Mouse (Mus musculus) heart, adult 2 months (tissue): ENCODE measurements at regions not wholly inside any gene's neighbourhood (a gene's known extent, or its start where the extent isn't known, plus 50 kb on each side); places are given as distances from the start of the nearest gene placed in this dataset.

Experiments
- CTCF ChIP-seq: fragments of 200-600 bp; IDR thresholded peaks from 2 replicates; pipeline ENCODE4 v1.8.1; 2022; ENCODE audit warnings: antibody characterized with exemption, mild to moderate bottlenecking, moderate library complexity
- EP300 ChIP-seq: fragments of 200-500 bp; IDR thresholded peaks from 2 replicates; pipeline ENCODE4 v1.6.1; 2011; ENCODE audit warnings: low read depth, low read length, control low read depth; ENCODE audit not compliant: insufficient read depth
- POLR2A ChIP-seq: fragments of 200-500 bp; IDR thresholded peaks from 2 replicates; pipeline ENCODE4 v1.6.1; 2011; ENCODE audit warnings: mild to moderate bottlenecking, low read depth, low read length, control low read depth; ENCODE audit not compliant: insufficient read depth

DNA sequence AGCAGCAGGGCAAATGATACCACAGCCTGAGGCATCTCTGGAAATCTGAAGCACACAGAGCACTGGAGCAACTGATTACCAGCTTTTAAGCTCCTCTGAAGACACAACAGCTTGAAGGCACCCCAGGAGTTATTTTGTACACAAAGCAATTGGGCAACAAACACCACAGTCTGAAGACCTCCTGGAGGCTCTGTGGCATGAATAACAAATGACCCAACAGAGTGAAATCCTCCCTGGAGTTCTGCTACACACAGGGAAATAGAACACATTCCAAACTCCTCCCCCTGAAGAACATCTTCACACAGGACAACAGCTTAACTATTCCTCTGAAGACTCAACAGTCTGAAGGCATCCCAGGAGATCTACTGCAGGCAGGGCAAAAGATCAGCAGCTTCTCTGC, 291.8 kb upstream of the Tgif2lx2 start:
- TF ChIP-seq CTCF (no peak), POLR2A (no peak), EP300 (no peak)
